Mouse (Mus musculus): ENCODE data around the gene Irs3.
A peak's percentile ranks its signal among the peaks of the same experiment; 100 is the strongest.

The Irs3 gene

DNA sequence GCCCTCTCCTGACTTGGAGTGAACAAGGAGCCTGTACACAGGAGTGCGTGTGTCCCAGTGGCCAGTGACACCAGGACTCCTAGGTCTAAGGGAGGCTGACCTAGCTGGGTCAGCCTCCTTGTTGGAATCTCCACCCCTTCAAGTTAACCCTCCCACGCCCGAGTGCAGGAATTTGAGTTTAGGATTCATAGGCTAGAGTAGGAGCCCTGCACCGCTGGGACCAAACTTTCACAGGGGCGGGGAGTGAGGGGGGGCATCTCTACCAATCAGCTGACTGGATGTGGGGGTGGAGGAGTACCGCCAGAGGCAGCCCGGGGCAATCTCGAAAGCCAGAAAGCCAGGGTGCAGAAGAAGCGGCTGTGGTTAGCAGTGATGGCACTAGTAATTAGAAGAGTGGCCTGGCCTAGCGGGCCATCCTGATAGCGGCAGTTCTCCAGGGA is at the start of gene Irs3:
Irs3 (minus strand) TSS at position 63 of the 440 bp plus-strand sequence.
- no peak for TF ChIP-seq CTCF (conservative IDR thresholded peaks at IDR 0.05; ENCODE audit: low read length)
- no peak for TF ChIP-seq POU5F1 (IDR thresholded peaks at IDR 0.05; ENCODE audit: borderline replicate concordance, low read length)
- no peak for TF ChIP-seq NANOG (IDR thresholded peaks at IDR 0.05; ENCODE audit: borderline replicate concordance, low read length)
- Histone ChIP-seq H3K27me3 (ENCODE audit: insufficient read depth, low read length) (peaks cover 31% of the 10 kb centered on the region), H3K36me3 (ENCODE audit: insufficient read depth, low read length) (peaks cover 22% of the 10 kb centered on the region), H3K4me3 (replicated peaks; ENCODE audit: low read length) (peak within 1 kb of the TSS; percentile 73), H3K4me1 (replicated peaks; ENCODE audit: low read depth, low read length) (peaks cover 96% of the 10 kb centered on the region), H3K9me3 (ENCODE audit: low read length) (no peaks in the 10 kb centered on the region)

DNA sequence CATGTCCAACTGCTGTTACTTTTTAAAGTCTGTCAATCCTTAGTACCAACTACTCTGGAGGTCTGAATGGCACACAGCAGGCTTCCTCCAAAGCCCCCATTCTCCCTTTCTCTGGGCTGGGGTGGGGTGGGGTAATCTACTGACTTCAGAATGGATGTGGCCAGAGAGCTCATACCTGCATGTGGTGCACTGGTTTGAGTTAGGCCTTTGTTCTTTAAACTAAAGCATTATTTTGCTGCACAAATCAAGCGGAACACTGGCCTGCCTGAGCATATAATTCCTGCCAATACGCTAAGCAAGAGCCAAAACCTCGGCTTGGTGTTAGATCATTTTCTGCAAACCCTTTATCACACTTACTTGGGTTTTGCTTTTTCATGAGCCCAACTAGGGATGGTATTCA is 49.3 kb upstream of the Irs3 start:
- H3K36me3 ChIP-seq (ENCODE audit: insufficient read depth, low read length) = no peaks in the 10 kb centered on the region
- no peaks in the 10 kb centered on the region for H3K9me3 ChIP-seq (ENCODE audit: low read length)
- TF ChIP-seq CTCF (conservative IDR thresholded peaks at IDR 0.05; ENCODE audit: low read length) = no peak
- no peak for TF ChIP-seq NANOG (IDR thresholded peaks at IDR 0.05; ENCODE audit: borderline replicate concordance, low read length)
- no peak for TF ChIP-seq POU5F1 (IDR thresholded peaks at IDR 0.05; ENCODE audit: borderline replicate concordance, low read length)
- no peak overlapping the region for H3K4me3 ChIP-seq (replicated peaks; ENCODE audit: low read length)
- H3K27me3 ChIP-seq (ENCODE audit: insufficient read depth, low read length) = no peaks in the 10 kb centered on the region; the same call in 1 of the 2 replicates
- peaks cover 54% of the 10 kb centered on the region for H3K4me1 ChIP-seq (replicated peaks; ENCODE audit: low read depth, low read length)

DNA sequence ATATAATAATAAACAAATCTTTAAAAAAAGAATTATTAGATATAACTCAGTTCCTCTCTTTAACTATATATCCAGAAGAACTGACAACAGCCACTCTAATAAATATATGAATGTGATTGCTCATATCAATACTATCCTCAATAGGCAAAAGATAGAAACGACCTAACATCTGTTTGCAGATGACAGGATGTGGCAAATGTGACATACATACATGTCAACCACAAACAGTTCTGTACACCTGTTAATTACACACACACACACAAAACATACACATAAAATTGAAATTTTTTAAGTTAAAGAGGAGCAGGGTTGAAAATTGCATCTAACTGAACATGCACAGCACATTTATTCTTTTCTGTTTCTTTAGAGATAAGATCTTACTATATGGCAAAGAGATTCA is 46.4 kb upstream of the Irs3 start:
- Histone ChIP-seq H3K4me3 (replicated peaks; ENCODE audit: low read length) (no peak overlapping the region), H3K27me3 (ENCODE audit: insufficient read depth, low read length) (no peaks in the 10 kb centered on the region), H3K36me3 (ENCODE audit: insufficient read depth, low read length) (no peaks in the 10 kb centered on the region), H3K9me3 (ENCODE audit: low read length) (no peaks in the 10 kb centered on the region), H3K4me1 (replicated peaks; ENCODE audit: low read depth, low read length) (peaks cover 43% of the 10 kb centered on the region)
- TF ChIP-seq CTCF (conservative IDR thresholded peaks at IDR 0.05; ENCODE audit: low read length) (no peak), POU5F1 (IDR thresholded peaks at IDR 0.05; ENCODE audit: borderline replicate concordance, low read length) (no peak), NANOG (IDR thresholded peaks at IDR 0.05; ENCODE audit: borderline replicate concordance, low read length) (no peak)

DNA sequence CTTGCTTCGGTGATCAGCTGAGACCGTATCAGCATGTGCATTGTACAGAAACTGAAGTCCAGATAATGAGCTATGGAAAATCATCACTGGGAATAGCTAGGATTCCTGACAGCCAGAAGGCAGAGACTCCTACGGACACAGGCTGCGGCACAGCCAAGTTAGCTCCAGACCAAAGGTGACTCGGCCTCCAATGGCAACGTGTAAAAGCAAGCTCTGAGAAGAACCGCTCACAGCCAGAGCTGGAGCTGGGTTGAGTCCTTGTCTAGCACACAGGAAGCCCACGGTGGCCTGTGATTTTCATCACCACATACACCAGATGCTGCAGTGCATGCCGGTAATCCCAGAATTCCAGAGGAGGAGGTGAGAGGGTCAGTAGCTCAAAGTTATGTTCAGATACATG is 45.0 kb upstream of the Irs3 start:
- H3K9me3 ChIP-seq (ENCODE audit: low read length) = no peaks in the 10 kb centered on the region
- TF ChIP-seq CTCF (conservative IDR thresholded peaks at IDR 0.05; ENCODE audit: low read length) = no peak
- TF ChIP-seq NANOG (IDR thresholded peaks at IDR 0.05; ENCODE audit: borderline replicate concordance, low read length) = no peak
- TF ChIP-seq POU5F1 (IDR thresholded peaks at IDR 0.05; ENCODE audit: borderline replicate concordance, low read length) = no peak
- peaks cover 6% of the 10 kb centered on the region for H3K27me3 ChIP-seq (ENCODE audit: insufficient read depth, low read length)
- peaks cover 36% of the 10 kb centered on the region for H3K4me1 ChIP-seq (replicated peaks; ENCODE audit: low read depth, low read length)
- H3K36me3 ChIP-seq (ENCODE audit: insufficient read depth, low read length) = no peaks in the 10 kb centered on the region
- H3K4me3 ChIP-seq (replicated peaks; ENCODE audit: low read length) = no peak overlapping the region

DNA sequence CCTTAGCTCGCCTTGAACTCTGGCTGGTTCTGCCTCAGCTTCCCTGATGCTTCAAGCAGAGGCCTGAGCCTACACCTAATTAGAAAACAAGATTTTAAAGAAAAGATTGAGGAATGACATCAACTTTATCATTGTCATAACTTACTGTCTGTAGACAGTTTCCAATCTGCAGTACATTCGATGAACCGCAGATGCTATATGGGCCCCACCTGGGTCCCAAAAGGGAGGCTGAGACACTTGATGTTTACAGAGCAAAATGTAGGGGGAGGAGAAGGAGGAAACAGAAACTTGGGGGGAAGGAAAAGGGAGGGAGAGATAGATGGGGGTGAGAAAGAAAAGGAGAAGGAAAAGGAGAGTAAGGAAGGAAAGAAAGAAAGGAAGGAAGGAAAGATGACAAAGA is 44.5 kb upstream of the Irs3 start:
- Histone ChIP-seq H3K4me3 (replicated peaks; ENCODE audit: low read length) (no peak overlapping the region), H3K4me1 (replicated peaks; ENCODE audit: low read depth, low read length) (peaks cover 36% of the 10 kb centered on the region), H3K27me3 (ENCODE audit: insufficient read depth, low read length) (peaks cover 9% of the 10 kb centered on the region), H3K36me3 (ENCODE audit: insufficient read depth, low read length) (no peaks in the 10 kb centered on the region), H3K9me3 (ENCODE audit: low read length) (no peaks in the 10 kb centered on the region)
- TF ChIP-seq POU5F1 (IDR thresholded peaks at IDR 0.05; ENCODE audit: borderline replicate concordance, low read length) (no peak), NANOG (IDR thresholded peaks at IDR 0.05; ENCODE audit: borderline replicate concordance, low read length) (no peak), CTCF (conservative IDR thresholded peaks at IDR 0.05; ENCODE audit: low read length) (no peak)

DNA sequence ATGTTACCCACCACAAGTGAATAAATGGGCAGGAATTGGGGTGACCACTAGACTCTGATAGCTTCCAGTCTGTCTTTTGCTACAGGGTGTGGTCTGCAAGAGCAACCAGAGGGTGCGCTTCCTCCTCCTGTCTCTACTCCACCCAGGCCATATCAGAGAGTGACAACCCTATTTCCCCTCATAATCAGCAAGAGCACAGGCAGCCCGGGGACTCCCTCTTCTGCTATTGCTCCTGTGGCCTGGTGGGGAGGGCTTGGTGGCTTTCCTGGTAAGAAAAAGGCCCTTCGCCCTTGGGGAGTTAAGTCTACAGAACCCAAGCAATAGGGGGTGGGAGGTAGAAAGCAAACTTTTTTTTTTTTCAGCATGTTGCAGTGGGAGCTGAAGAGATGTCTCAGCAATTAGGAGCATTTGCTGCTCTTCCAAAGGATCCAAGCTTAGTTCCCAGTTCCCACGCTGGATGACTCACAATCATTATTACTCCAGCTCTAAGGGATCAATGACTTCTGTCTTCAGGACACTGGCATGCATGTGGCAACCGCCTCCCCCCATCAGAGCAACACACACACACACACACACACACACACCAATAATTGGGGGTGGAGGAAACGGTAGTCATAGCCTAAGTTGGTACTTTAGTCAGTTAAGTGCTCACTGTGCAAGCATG is 40.7 kb upstream of the Irs3 start:
- peaks cover 10% of the 10 kb centered on the region for H3K36me3 ChIP-seq (ENCODE audit: insufficient read depth, low read length)
- no peak for TF ChIP-seq CTCF (conservative IDR thresholded peaks at IDR 0.05; ENCODE audit: low read length)
- TF ChIP-seq POU5F1 (IDR thresholded peaks at IDR 0.05; ENCODE audit: borderline replicate concordance, low read length) = no peak
- no peak for TF ChIP-seq NANOG (IDR thresholded peaks at IDR 0.05; ENCODE audit: borderline replicate concordance, low read length)
- H3K4me3 ChIP-seq (replicated peaks; ENCODE audit: low read length) = no peak overlapping the region
- H3K4me1 ChIP-seq (replicated peaks; ENCODE audit: low read depth, low read length) = peaks cover 32% of the 10 kb centered on the region
- peaks cover 18% of the 10 kb centered on the region for H3K27me3 ChIP-seq (ENCODE audit: insufficient read depth, low read length)
- H3K9me3 ChIP-seq (ENCODE audit: low read length) = no peaks in the 10 kb centered on the region

DNA sequence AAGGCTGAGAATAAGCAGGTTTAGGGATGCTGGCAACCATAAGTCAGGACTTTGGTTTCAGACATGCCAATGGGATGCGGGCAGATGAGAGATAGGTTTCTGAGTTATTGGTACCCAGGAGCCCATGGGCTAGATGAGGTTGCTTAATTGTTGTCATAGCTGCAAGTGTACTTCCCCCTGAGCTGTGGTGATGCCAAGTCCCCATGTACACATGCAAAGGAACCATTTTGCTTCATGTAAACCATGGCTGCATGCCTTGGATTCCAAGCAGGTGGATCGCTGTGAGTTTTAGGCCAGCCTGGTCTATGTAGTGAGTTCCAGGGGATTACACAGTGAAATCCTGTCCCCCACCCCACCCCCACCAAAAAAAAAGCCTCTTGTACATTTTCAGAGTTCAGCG is 40.1 kb upstream of the Irs3 start:
- Histone ChIP-seq H3K36me3 (ENCODE audit: insufficient read depth, low read length) (peaks cover 12% of the 10 kb centered on the region), H3K9me3 (ENCODE audit: low read length) (no peaks in the 10 kb centered on the region)

DNA sequence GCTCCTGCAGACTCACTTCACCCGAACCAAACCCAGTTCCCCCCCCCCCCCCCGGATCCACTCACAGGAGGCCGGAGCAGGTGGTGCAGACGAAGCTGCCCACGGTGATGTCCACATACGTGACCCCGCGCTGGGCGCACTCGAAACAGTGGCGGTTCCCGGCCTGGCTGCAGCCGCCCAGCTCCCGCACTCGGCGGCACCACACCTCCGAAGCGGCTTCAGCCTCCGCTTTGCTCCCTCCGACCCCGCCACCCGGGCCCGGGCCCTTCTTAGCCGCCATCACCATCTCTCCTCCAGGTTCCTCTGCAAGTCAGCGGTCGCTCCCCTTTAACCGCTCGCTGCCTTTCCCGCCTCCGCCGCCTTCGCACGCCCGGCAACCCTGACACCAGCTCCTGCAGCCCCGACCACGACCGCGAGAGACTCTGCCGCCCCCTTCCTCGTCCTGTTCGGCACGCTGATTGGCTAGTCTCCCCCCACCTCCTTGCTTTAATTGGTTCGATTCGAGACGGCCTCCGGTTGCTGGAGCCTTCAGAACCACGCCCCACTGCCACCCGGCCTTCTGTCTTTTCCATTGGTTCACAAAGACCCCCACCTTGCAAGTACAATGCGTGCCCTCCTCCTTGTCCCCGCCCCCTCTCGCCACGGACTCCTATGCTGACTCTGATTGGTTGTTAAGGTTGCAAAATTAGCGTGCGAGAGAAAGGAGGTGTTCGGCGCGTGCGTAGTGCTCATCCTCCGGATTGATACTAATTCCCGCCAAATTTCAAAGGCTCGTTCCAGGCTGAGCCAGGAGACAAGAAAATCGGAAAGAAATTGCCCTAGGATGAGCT is 39.0 kb upstream of the Irs3 start, which contains the start of gene Agfg2:
Agfg2 (minus strand) TSS at position 433 of the 830 bp plus-strand sequence.
- no peaks in the 10 kb centered on the region for H3K9me3 ChIP-seq (ENCODE audit: low read length)
- TF ChIP-seq POU5F1 (IDR thresholded peaks at IDR 0.05; ENCODE audit: borderline replicate concordance, low read length) = no peak
- TF ChIP-seq NANOG (IDR thresholded peaks at IDR 0.05; ENCODE audit: borderline replicate concordance, low read length) = no peak
- no peak for TF ChIP-seq CTCF (conservative IDR thresholded peaks at IDR 0.05; ENCODE audit: low read length)
- peaks cover 20% of the 10 kb centered on the region for H3K36me3 ChIP-seq (ENCODE audit: insufficient read depth, low read length)
- H3K27me3 ChIP-seq (ENCODE audit: insufficient read depth, low read length) = peaks cover 18% of the 10 kb centered on the region
- peaks cover 43% of the 10 kb centered on the region for H3K4me1 ChIP-seq (replicated peaks; ENCODE audit: low read depth, low read length)
- H3K4me3 ChIP-seq (replicated peaks; ENCODE audit: low read length) = peak within 1 kb of the TSS; percentile 89

More for the DNA sequence above, 40.1 kb upstream of the Irs3 start:
- H3K4me1 ChIP-seq (replicated peaks; ENCODE audit: low read depth, low read length) = peaks cover 37% of the 10 kb centered on the region
- H3K27me3 ChIP-seq (ENCODE audit: insufficient read depth, low read length) = peaks cover 18% of the 10 kb centered on the region
- H3K4me3 ChIP-seq (replicated peaks; ENCODE audit: low read length) = no peak overlapping the region
- no peak for TF ChIP-seq CTCF (conservative IDR thresholded peaks at IDR 0.05; ENCODE audit: low read length)
- TF ChIP-seq NANOG (IDR thresholded peaks at IDR 0.05; ENCODE audit: borderline replicate concordance, low read length) = no peak
- no peak for TF ChIP-seq POU5F1 (IDR thresholded peaks at IDR 0.05; ENCODE audit: borderline replicate concordance, low read length)

All from E14TG2a.4 (cell line).